Comparison of ENCODE assay signal across 9 mouse cellular contexts in genomic region chr2:44571156-44571555, GRCm38 (mm10).
DNase-seq lines count a peak whose midpoint lies in the region; ATAC-seq lines count a peak whose summit lies in the region.
"Had no signal": no experiment of that assay in that cellular context is flagged by ENCODE, and none has a peak within 500 bp of the region (broad histone marks: within the 10 kb centered on the region; RNA-seq: fewer than 3 reads in every experiment).

No protein-coding gene starts in this region.

- WGBS in forebrain, embryonic 13.5 days = 23% methylated on average over 9 of the region's 9 CpGs
- 32% methylated on average over 9 of the region's 9 CpGs for WGBS in forebrain, embryonic 11.5 days
- WGBS in midbrain, embryonic 11.5 days = 26% methylated on average over 9 of the region's 9 CpGs
- WGBS in midbrain, embryonic 15.5 days = 22% methylated on average over 9 of the region's 9 CpGs
- WGBS in kidney, embryonic 16.5 days = 58% methylated on average over 9 of the region's 9 CpGs
- 58% methylated on average over 9 of the region's 9 CpGs for WGBS in stomach, embryonic 14.5 days

- peak overlapping the region; percentile 27; the same call in 1 of the 2 replicates for H3K4me2 ChIP-seq in forebrain, embryonic 13.5 days
- no peak overlapping the region for H3K4me2 ChIP-seq in forebrain, embryonic 11.5 days (ENCODE audit: low read depth, low read length, severe bottlenecking)
- H3K4me2 ChIP-seq in midbrain, embryonic 11.5 days = peak overlapping the region; percentile 13; the same call in 1 of the 2 replicates
- no peak overlapping the region for H3K4me2 ChIP-seq in midbrain, embryonic 15.5 days
- H3K4me2 ChIP-seq in kidney, embryonic 16.5 days (replicated peaks; ENCODE audit: low read depth, low read length) = no peak overlapping the region
- no peak overlapping the region for H3K4me2 ChIP-seq in stomach, embryonic 14.5 days (replicated peaks; ENCODE audit: low read depth, low read length)
- H3K4me2 ChIP-seq: heart, embryonic 12.5 days had no signal

- no peaks in the 10 kb centered on the region for H3K9me3 ChIP-seq in forebrain, embryonic 13.5 days (replicated peaks)
- no peaks in the 10 kb centered on the region for H3K9me3 ChIP-seq in forebrain, embryonic 11.5 days (ENCODE audit: control insufficient read depth, low read length)
- H3K9me3 ChIP-seq in midbrain, embryonic 11.5 days (ENCODE audit: control insufficient read depth, low read length) = no peaks in the 10 kb centered on the region
- no peaks in the 10 kb centered on the region for H3K9me3 ChIP-seq in midbrain, embryonic 15.5 days
- H3K9me3 ChIP-seq in kidney, embryonic 16.5 days (ENCODE audit: low read length) = no peaks in the 10 kb centered on the region
- H3K9me3 ChIP-seq in stomach, embryonic 14.5 days (ENCODE audit: control insufficient read depth, low read depth, low read length) = no peaks in the 10 kb centered on the region
- H3K9me3 ChIP-seq: heart, embryonic 12.5 days had no signal

- H3K27me3 ChIP-seq in forebrain, embryonic 13.5 days = no peaks in the 10 kb centered on the region
- no peaks in the 10 kb centered on the region for H3K27me3 ChIP-seq in forebrain, embryonic 11.5 days (ENCODE audit: control insufficient read depth, insufficient read depth, low read length)
- H3K27me3 ChIP-seq in midbrain, embryonic 11.5 days (ENCODE audit: control insufficient read depth, insufficient read depth, low read length) = no peaks in the 10 kb centered on the region
- no peaks in the 10 kb centered on the region for H3K27me3 ChIP-seq in midbrain, embryonic 15.5 days (replicated peaks)
- no peaks in the 10 kb centered on the region for H3K27me3 ChIP-seq in kidney, embryonic 16.5 days (ENCODE audit: insufficient read depth, low read length)
- no peaks in the 10 kb centered on the region for H3K27me3 ChIP-seq in stomach, embryonic 14.5 days (ENCODE audit: control insufficient read depth, insufficient read depth, low read length)
- H3K27me3 ChIP-seq: heart, embryonic 12.5 days had no signal

- H3K4me1 ChIP-seq in forebrain, embryonic 13.5 days = peaks cover 32% of the 10 kb centered on the region
- H3K4me1 ChIP-seq in forebrain, embryonic 11.5 days (replicated peaks; ENCODE audit: control insufficient read depth, insufficient read depth, low read length) = no peaks in the 10 kb centered on the region
- peaks cover 6% of the 10 kb centered on the region for H3K4me1 ChIP-seq in midbrain, embryonic 11.5 days (ENCODE audit: control insufficient read depth, insufficient read depth, low read length)
- peaks cover 4% of the 10 kb centered on the region for H3K4me1 ChIP-seq in midbrain, embryonic 15.5 days
- H3K4me1 ChIP-seq in kidney, embryonic 16.5 days (ENCODE audit: insufficient read depth, low read length) = peaks cover 4% of the 10 kb centered on the region; the same call in 1 of the 2 replicates
- H3K4me1 ChIP-seq in stomach, embryonic 14.5 days (ENCODE audit: control insufficient read depth, insufficient read depth, low read length) = peaks cover 3% of the 10 kb centered on the region; the same call in 1 of the 2 replicates
- H3K4me1 ChIP-seq: heart, embryonic 12.5 days had no signal

- no peaks in the 10 kb centered on the region for H3K36me3 ChIP-seq in forebrain, embryonic 13.5 days (ENCODE audit: poor library complexity, severe bottlenecking)
- no peaks in the 10 kb centered on the region for H3K36me3 ChIP-seq in forebrain, embryonic 11.5 days (ENCODE audit: control insufficient read depth, insufficient read depth, low read length)
- H3K36me3 ChIP-seq in midbrain, embryonic 11.5 days (ENCODE audit: control insufficient read depth, insufficient read depth, low read length) = no peaks in the 10 kb centered on the region
- H3K36me3 ChIP-seq in midbrain, embryonic 15.5 days (replicated peaks) = no peaks in the 10 kb centered on the region
- H3K36me3 ChIP-seq in kidney, embryonic 16.5 days (ENCODE audit: insufficient read depth, low read length) = no peaks in the 10 kb centered on the region
- no peaks in the 10 kb centered on the region for H3K36me3 ChIP-seq in stomach, embryonic 14.5 days (ENCODE audit: control insufficient read depth, insufficient read depth, low read length)
- H3K36me3 ChIP-seq: heart, embryonic 12.5 days had no signal

- no peak overlapping the region for H3K27ac ChIP-seq in forebrain, embryonic 13.5 days
- no peak overlapping the region for H3K27ac ChIP-seq in forebrain, embryonic 11.5 days (ENCODE audit: low read depth, low read length)
- no peak overlapping the region for H3K27ac ChIP-seq in midbrain, embryonic 11.5 days (ENCODE audit: low read depth, low read length)
- H3K27ac ChIP-seq in midbrain, embryonic 15.5 days = no peak overlapping the region
- peak overlapping the region; percentile 58 for H3K27ac ChIP-seq in kidney, embryonic 16.5 days (ENCODE audit: low read length)
- peak overlapping the region; percentile 82; the same call in 1 of the 2 replicates for H3K27ac ChIP-seq in stomach, embryonic 14.5 days (ENCODE audit: low read length)

- DNase-seq in forebrain, embryonic 11.5 days (ENCODE audit: low spot score) = no peak
- no peak for DNase-seq in midbrain, embryonic 11.5 days (ENCODE audit: low spot score, missing footprints)
- no peak for DNase-seq in thymus, postnatal 36 days
- no peak for DNase-seq in cerebellum, adult 11-12 months

- no peak overlapping the region; the same call in 1 of the 2 replicates for H3K9ac ChIP-seq in forebrain, embryonic 13.5 days
- H3K9ac ChIP-seq in forebrain, embryonic 11.5 days (ENCODE audit: low read length) = no peak overlapping the region
- no peak overlapping the region for H3K9ac ChIP-seq in midbrain, embryonic 11.5 days (ENCODE audit: low read length)
- H3K9ac ChIP-seq in midbrain, embryonic 15.5 days = no peak overlapping the region
- H3K9ac ChIP-seq in kidney, embryonic 16.5 days (replicated peaks; ENCODE audit: low read length) = no peak overlapping the region
- 0 out of 2 replicates have a peak overlapping the region, but pooled peaks have one; percentile 21 for H3K9ac ChIP-seq in stomach, embryonic 14.5 days (replicated peaks; ENCODE audit: low read depth, low read length)
- H3K9ac ChIP-seq: heart, embryonic 12.5 days had no signal

- peak; percentile 60; the same call in 1 of the 2 replicates for ATAC-seq in forebrain, embryonic 13.5 days
- no peak for ATAC-seq in forebrain, embryonic 11.5 days (replicated peaks; ENCODE audit: low FRiP score)
- no peak; the same call in 1 of the 2 replicates for ATAC-seq in midbrain, embryonic 11.5 days (ENCODE audit: low FRiP score)
- no peak for ATAC-seq in midbrain, embryonic 15.5 days (replicated peaks)
- no peak; the same call in 1 of the 2 replicates for ATAC-seq in kidney, embryonic 16.5 days (ENCODE audit: low FRiP score, low TSS enrichment)
- ATAC-seq in stomach, embryonic 14.5 days (ENCODE audit: insufficient number of reproducible peaks, insufficient read depth, low FRiP score, low read depth) = no peak

- no peak overlapping the region for H3K4me3 ChIP-seq in forebrain, embryonic 13.5 days
- H3K4me3 ChIP-seq in forebrain, embryonic 11.5 days (ENCODE audit: low read depth, low read length) = no peak overlapping the region
- no peak overlapping the region for H3K4me3 ChIP-seq in midbrain, embryonic 11.5 days (ENCODE audit: low read depth, low read length)
- no peak overlapping the region for H3K4me3 ChIP-seq in midbrain, embryonic 15.5 days
- H3K4me3 ChIP-seq in kidney, embryonic 16.5 days (ENCODE audit: low read length) = no peak overlapping the region
- no peak overlapping the region for H3K4me3 ChIP-seq in stomach, embryonic 14.5 days (ENCODE audit: low read depth, low read length)
- H3K4me3 ChIP-seq: heart, embryonic 12.5 days had no signal

Comparison
In these comparisons a context has a peak if more than half of its experiments do, and no peak if none do; other contexts are left out.
1. H3K4me2 ChIP-seq: peak in forebrain, embryonic 13.5 days (single experiment) and midbrain, embryonic 11.5 days (single experiment); none in forebrain, embryonic 11.5 days (single experiment), midbrain, embryonic 15.5 days (single experiment), kidney, embryonic 16.5 days (single experiment) and stomach, embryonic 14.5 days (single experiment).
2. H3K27ac ChIP-seq: peak in kidney, embryonic 16.5 days (single experiment) and stomach, embryonic 14.5 days (single experiment); none in forebrain, embryonic 13.5 days (single experiment), forebrain, embryonic 11.5 days (single experiment), midbrain, embryonic 11.5 days (single experiment) and midbrain, embryonic 15.5 days (single experiment).